Mouse (Mus musculus): Measurements from ENCODE around the gene Ms4a8a. TPM values are rescaled to one million over a fixed set of nuclear protein-coding genes. Genes with fewer than 3 reads are reported as not detected.

Gene Ms4a8a
- polyA plus RNA-seq, 1 experiment from 2014 or later, result 0.38 TPM

GRCm38 (mm10) chr19:11017891-11018290, 63.0 kb downstream of the Ms4a8a start, which contains the start of gene Ms4a18:
Gene Ms4a18 (minus strand): TSS chr19:11018031.
- no peak for DNase-seq (ENCODE audit: low spot score)

Other genes with a start within 250 kb of the Ms4a8a start
- 2.4 and 3.3 TPM in 2 replicates for gene Slc15a3, start 241.4 kb downstream of the Ms4a8a start, polyA plus RNA-seq (2015; fragmentation: Nextera tagmentation; extraction: Ambion mirVana)
- gene Tmem132a, start 211.2 kb downstream of the Ms4a8a start, polyA plus RNA-seq (2015; fragmentation: Nextera tagmentation; extraction: Ambion mirVana), result 3.6 and 4.2 TPM in 2 replicates
- 35.2 and 41.6 TPM in 2 replicates for gene Tmem109, start 199.1 kb downstream of the Ms4a8a start, polyA plus RNA-seq (2015; fragmentation: Nextera tagmentation; extraction: Ambion mirVana)
- gene Prpf19, start 185.9 kb downstream of the Ms4a8a start, polyA plus RNA-seq (2015; fragmentation: Nextera tagmentation; extraction: Ambion mirVana), result 31.6 and 34.9 TPM in 2 replicates
- 0.82 and 1.2 TPM in 2 replicates for gene Zp1, start 160.5 kb downstream of the Ms4a8a start, polyA plus RNA-seq (2015; fragmentation: Nextera tagmentation; extraction: Ambion mirVana)
- 0.27 and 0.39 TPM in 2 replicates for gene Ptgdr2, start 143.9 kb downstream of the Ms4a8a start, polyA plus RNA-seq (2015; fragmentation: Nextera tagmentation; extraction: Ambion mirVana)
- 23.4 and 25.1 TPM in 2 replicates for gene Ccdc86, start 131.8 kb downstream of the Ms4a8a start, polyA plus RNA-seq (2015; fragmentation: Nextera tagmentation; extraction: Ambion mirVana)
- gene Ms4a10, start 106.4 kb downstream of the Ms4a8a start, polyA plus RNA-seq (2015; fragmentation: Nextera tagmentation; extraction: Ambion mirVana), result 0.30 and 0.64 TPM in 2 replicates
- gene Ms4a15, start 87.9 kb downstream of the Ms4a8a start, polyA plus RNA-seq (2015; fragmentation: Nextera tagmentation; extraction: Ambion mirVana), result not detected in 2 replicates
- gene Ms4a18, start 63.1 kb downstream of the Ms4a8a start, polyA plus RNA-seq (2015; fragmentation: Nextera tagmentation; extraction: Ambion mirVana), result 0.14 TPM in 1 of 2 replicates, not detected in the other
- gene 1700017D01Rik, start 49.8 kb upstream of the Ms4a8a start, polyA plus RNA-seq (2015; fragmentation: Nextera tagmentation; extraction: Ambion mirVana), result not detected in 2 replicates
- gene 1700025F22Rik, start 84.2 kb upstream of the Ms4a8a start, polyA plus RNA-seq (2015; fragmentation: Nextera tagmentation; extraction: Ambion mirVana), result not detected in 2 replicates
- gene Ms4a13, start 115.6 kb upstream of the Ms4a8a start, polyA plus RNA-seq (2015; fragmentation: Nextera tagmentation; extraction: Ambion mirVana), result not detected in 2 replicates
- not detected in 2 replicates for gene Ms4a12, start 151.3 kb upstream of the Ms4a8a start, polyA plus RNA-seq (2015; fragmentation: Nextera tagmentation; extraction: Ambion mirVana)
- gene Ms4a1, start 185.1 kb upstream of the Ms4a8a start, polyA plus RNA-seq (2015; fragmentation: Nextera tagmentation; extraction: Ambion mirVana), result 0.28 and 0.29 TPM in 2 replicates
- gene Ms4a5, start 202.8 kb upstream of the Ms4a8a start, polyA plus RNA-seq (2015; fragmentation: Nextera tagmentation; extraction: Ambion mirVana), result not detected in 2 replicates
- 0.09 and 0.15 TPM in 2 replicates for gene Ms4a14, start 233.4 kb upstream of the Ms4a8a start, polyA plus RNA-seq (2015; fragmentation: Nextera tagmentation; extraction: Ambion mirVana)

Measured in thymus, postnatal 0 days (tissue).